Mouse (Mus musculus): ENCODE measurements at regions not wholly inside any gene's neighbourhood (a gene's known extent, or its start where the extent isn't known, plus 50 kb on each side); places are given as distances from the start of the nearest gene placed in this dataset.

- Histone ChIP-seq H3K36me3 (no peaks in the 10 kb centered on the region), H3K9me3 (no peaks in the 10 kb centered on the region), H3K4me1 (replicated peaks) (no peaks in the 10 kb centered on the region), H3K9ac (replicated peaks) (no peak overlapping the region), H3K27me3 (no peaks in the 10 kb centered on the region), H3K4me3 (replicated peaks) (no peak overlapping the region), H3K27ac (no peak overlapping the region), H3K4me2 (replicated peaks) (no peak overlapping the region)
- 90% methylated on average over 4 of the region's 4 CpGs for WGBS
- ATAC-seq = no peak
Observed at GRCm38 (mm10) chr16:76232680-76233079, 140.9 kb downstream of the Nrip1 start.

- Histone ChIP-seq H3K9ac (replicated peaks) (no peak overlapping the region), H3K27ac (no peak overlapping the region), H3K4me1 (replicated peaks) (no peaks in the 10 kb centered on the region), H3K4me2 (replicated peaks) (no peak overlapping the region), H3K9me3 (no peaks in the 10 kb centered on the region), H3K36me3 (no peaks in the 10 kb centered on the region), H3K4me3 (replicated peaks) (no peak overlapping the region), H3K27me3 (no peaks in the 10 kb centered on the region)
- ATAC-seq = no peak
- WGBS = 82% methylated on average over 3 of the region's 3 CpGs
Observed at GRCm38 (mm10) chr16:76232174-76232573, 141.5 kb downstream of the Nrip1 start.

DNA sequence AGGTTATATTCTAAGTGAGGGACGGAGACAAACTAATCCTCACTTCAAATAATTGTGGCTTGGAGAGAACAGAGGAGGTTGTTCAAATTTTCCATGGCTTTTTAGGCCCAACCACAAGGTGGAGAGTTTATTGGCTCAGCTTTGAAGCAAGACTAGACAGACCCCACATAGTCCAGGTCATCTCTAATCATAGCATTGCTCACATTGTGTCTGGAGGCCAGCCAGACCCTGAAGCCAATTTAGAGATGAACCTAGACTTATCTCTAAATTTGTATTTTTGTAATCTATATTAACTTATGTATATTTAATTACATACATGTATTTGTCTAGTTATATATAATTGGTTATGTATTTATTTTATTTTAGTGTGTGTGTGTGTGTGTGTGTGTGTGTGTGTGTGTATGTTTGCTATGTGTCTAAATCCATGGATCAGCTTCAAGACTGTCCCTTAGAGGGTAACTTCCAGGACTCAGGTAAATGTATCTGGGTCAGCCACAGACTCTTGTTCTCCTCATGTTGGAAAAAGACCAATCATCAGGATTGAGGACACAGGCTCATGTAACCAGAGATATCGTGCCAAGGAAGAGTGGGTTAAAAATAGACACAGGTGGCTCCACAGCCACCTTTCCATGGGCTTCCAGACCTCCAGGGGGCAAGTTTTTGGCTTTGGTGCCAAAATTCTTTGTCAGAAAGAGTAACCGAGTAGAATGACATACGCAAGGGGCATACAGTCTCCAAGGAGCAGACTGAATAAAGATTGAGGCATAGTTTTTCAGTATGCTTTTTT, 142.9 kb downstream of the Nrip1 start:
- no peak for ATAC-seq
- H3K27ac ChIP-seq = no peak overlapping the region
- no peak overlapping the region for H3K4me2 ChIP-seq (replicated peaks)
- no peaks in the 10 kb centered on the region for H3K36me3 ChIP-seq
- no peaks in the 10 kb centered on the region for H3K27me3 ChIP-seq
- WGBS = 92% methylated on average over 4 of the region's 4 CpGs
- H3K9ac ChIP-seq (replicated peaks) = no peak overlapping the region
- H3K9me3 ChIP-seq = no peaks in the 10 kb centered on the region
- no peak overlapping the region for H3K4me3 ChIP-seq (replicated peaks)
- H3K4me1 ChIP-seq (replicated peaks) = no peaks in the 10 kb centered on the region

GRCm38 (mm10) chr16:76228451-76228850, 145.2 kb downstream of the Nrip1 start:
- 81% methylated on average over 4 of the region's 4 CpGs for WGBS
- Histone ChIP-seq H3K4me3 (replicated peaks) (no peak overlapping the region), H3K4me2 (replicated peaks) (no peak overlapping the region), H3K9ac (replicated peaks) (no peak overlapping the region), H3K27ac (no peak overlapping the region), H3K4me1 (replicated peaks) (no peaks in the 10 kb centered on the region), H3K36me3 (no peaks in the 10 kb centered on the region), H3K27me3 (no peaks in the 10 kb centered on the region), H3K9me3 (no peaks in the 10 kb centered on the region)
- no peak for ATAC-seq

- Histone ChIP-seq H3K9me3 (no peaks in the 10 kb centered on the region), H3K36me3 (no peaks in the 10 kb centered on the region), H3K4me1 (replicated peaks) (no peaks in the 10 kb centered on the region), H3K4me3 (replicated peaks) (no peak overlapping the region), H3K4me2 (replicated peaks) (no peak overlapping the region), H3K9ac (replicated peaks) (no peak overlapping the region), H3K27me3 (no peaks in the 10 kb centered on the region), H3K27ac (no peak overlapping the region)
- WGBS = 94% methylated on average over 7 of the region's 7 CpGs
- ATAC-seq = no peak
Observed at GRCm38 (mm10) chr16:76226446-76226845, 147.2 kb downstream of the Nrip1 start.

DNA sequence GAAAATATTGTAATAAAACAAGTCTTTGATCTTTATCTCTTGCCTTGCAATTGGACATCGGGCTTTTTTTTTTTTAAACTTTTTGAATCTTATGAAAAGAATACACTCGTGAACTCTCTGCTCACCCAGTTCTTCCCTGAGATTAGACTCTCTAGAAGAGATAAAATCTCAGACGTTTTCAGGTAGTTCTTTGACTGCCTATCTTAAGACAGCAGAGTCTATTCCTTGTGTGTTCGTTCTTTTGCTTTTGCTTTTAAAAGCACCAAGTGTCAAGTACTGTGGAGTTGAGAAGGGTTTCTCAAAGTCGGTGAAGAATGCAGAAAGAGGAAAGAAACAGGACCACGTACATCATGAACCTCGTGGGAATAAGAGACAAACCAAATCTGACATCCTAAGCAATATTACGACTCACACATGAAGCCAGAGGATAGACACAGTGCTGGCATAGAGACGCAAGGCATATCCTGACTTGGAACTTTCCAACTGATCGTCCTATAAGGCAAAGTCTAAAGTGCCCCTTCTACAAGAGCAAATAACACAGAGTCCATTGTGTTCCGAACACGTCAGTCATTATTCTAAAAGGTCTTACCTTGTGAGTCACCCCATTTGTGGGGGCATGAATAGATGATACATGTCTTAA, 147.9 kb downstream of the Nrip1 start:
- no peaks in the 10 kb centered on the region for H3K36me3 ChIP-seq
- no peak for ATAC-seq
- WGBS = 86% methylated on average over 12 of the region's 12 CpGs

DNA sequence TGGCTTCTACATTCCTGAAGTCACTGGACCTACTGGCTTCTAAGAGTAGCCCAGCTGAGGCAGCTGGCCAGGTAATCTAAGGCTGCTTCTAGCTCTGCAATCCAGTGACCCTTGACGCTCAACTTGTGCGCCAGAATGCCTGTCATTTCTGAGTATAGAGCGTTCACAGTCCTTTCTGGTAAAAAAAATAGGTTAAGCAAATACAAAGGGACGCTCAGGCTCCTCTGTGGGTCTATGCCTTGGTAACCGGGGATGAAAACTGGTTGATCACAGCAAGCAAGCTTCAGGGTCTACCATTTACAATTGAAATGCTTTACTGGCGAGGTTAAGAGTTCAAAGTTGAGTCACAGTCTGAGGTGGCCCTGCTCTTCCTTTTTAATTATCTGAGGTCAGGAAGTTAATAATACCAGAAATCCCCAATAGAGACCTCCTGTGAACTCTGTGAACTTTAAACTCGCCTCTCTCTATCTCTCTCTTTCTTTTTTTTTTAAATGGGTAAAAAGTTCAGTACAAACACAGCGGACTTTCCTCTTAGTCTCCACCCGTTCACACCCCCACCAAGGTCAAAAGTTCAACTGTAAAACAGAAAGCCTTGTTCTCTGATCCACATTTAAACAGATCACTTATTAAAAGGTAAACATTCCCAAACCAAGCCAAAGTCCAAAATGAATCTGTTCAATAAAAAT, 148.6 kb downstream of the Nrip1 start:
- Histone ChIP-seq H3K4me3 (replicated peaks) (no peak overlapping the region), H3K4me1 (replicated peaks) (no peaks in the 10 kb centered on the region), H3K9me3 (no peaks in the 10 kb centered on the region), H3K27me3 (no peaks in the 10 kb centered on the region), H3K27ac (no peak overlapping the region), H3K9ac (replicated peaks) (no peak overlapping the region), H3K4me2 (replicated peaks) (no peak overlapping the region), H3K36me3 (no peaks in the 10 kb centered on the region)
- WGBS = 38% methylated on average over 9 of the region's 9 CpGs
- ATAC-seq = no peak

More for the DNA sequence above, 147.9 kb downstream of the Nrip1 start:
- H3K4me1 ChIP-seq (replicated peaks) = no peaks in the 10 kb centered on the region
- H3K4me2 ChIP-seq (replicated peaks) = no peak overlapping the region
- H3K4me3 ChIP-seq (replicated peaks) = no peak overlapping the region
- H3K9ac ChIP-seq (replicated peaks) = no peak overlapping the region
- no peak overlapping the region for H3K27ac ChIP-seq
- no peaks in the 10 kb centered on the region for H3K9me3 ChIP-seq
- H3K27me3 ChIP-seq = no peaks in the 10 kb centered on the region

- WGBS = 87% methylated on average over 4 of the region's 4 CpGs
- no peak for ATAC-seq
Observed at GRCm38 (mm10) chr16:76223716-76224115, 149.9 kb downstream of the Nrip1 start.

GRCm38 (mm10) chr16:76222960-76223359, 150.7 kb downstream of the Nrip1 start:
- no peaks in the 10 kb centered on the region for H3K27me3 ChIP-seq
- no peak overlapping the region for H3K4me3 ChIP-seq (replicated peaks)
- WGBS = 71% methylated on average over 5 of the region's 5 CpGs
- no peaks in the 10 kb centered on the region for H3K4me1 ChIP-seq (replicated peaks)
- H3K9me3 ChIP-seq = no peaks in the 10 kb centered on the region
- H3K4me2 ChIP-seq (replicated peaks) = no peak overlapping the region
- H3K36me3 ChIP-seq = no peaks in the 10 kb centered on the region
- ATAC-seq = no peak
- H3K27ac ChIP-seq = no peak overlapping the region
- no peak overlapping the region for H3K9ac ChIP-seq (replicated peaks)

More at GRCm38 (mm10) chr16:76223716-76224115, 149.9 kb downstream of the Nrip1 start:
- H3K4me1 ChIP-seq (replicated peaks) = no peaks in the 10 kb centered on the region
- no peak overlapping the region for H3K4me2 ChIP-seq (replicated peaks)
- no peak overlapping the region for H3K27ac ChIP-seq
- no peaks in the 10 kb centered on the region for H3K36me3 ChIP-seq
- no peaks in the 10 kb centered on the region for H3K27me3 ChIP-seq
- no peak overlapping the region for H3K4me3 ChIP-seq (replicated peaks)
- no peak overlapping the region for H3K9ac ChIP-seq (replicated peaks)
- H3K9me3 ChIP-seq = no peaks in the 10 kb centered on the region

DNA sequence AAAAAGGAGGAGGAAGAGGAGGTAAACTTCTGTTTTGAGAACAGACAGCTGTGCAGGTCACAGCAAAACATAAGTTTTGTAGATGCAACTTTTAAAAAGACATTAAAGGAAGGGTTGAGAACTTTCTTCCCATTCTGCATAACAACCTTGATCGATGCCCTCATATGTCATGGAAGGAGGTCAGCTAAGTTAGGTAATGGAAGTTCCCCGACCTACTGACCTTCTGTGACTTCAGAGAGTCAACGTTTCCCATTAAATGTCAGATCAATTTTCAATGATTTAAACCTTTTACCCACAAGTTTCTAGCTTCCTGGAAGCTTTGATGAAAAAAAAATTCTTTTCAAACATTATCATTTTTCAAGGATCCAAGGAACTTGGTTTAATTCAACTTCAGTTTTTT, 153.2 kb downstream of the Nrip1 start:
- H3K27ac ChIP-seq = no peak overlapping the region
- H3K9ac ChIP-seq (replicated peaks) = no peak overlapping the region
- WGBS = 86% methylated on average over 3 of the region's 3 CpGs
- no peaks in the 10 kb centered on the region for H3K9me3 ChIP-seq
- H3K4me2 ChIP-seq (replicated peaks) = no peak overlapping the region
- H3K4me1 ChIP-seq (replicated peaks) = no peaks in the 10 kb centered on the region
- no peak overlapping the region for H3K4me3 ChIP-seq (replicated peaks)
- H3K27me3 ChIP-seq = no peaks in the 10 kb centered on the region
- ATAC-seq = no peak
- no peaks in the 10 kb centered on the region for H3K36me3 ChIP-seq

DNA sequence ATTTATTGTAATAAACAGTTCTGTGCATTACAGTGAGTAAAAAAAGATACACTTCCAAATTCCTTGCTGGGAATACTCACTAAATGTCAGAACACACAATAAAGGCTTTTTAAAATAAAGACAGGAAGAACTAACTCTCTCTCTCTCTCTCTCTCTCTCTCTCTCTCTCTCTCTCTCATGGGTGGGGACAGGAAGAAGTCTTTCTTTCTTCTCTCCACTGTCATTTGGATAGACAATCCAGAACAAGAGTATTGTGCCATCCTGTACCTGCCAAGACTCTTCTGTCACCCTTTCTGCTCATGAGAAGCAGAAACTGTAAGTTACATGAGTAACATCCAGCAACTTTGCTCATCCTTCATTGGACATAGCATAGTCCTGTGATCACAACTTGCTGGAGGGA, 154.4 kb downstream of the Nrip1 start:
- H3K27me3 ChIP-seq = no peaks in the 10 kb centered on the region
- no peak for ATAC-seq
- H3K9me3 ChIP-seq = no peaks in the 10 kb centered on the region
- no peak overlapping the region for H3K9ac ChIP-seq (replicated peaks)
- no peak overlapping the region for H3K27ac ChIP-seq
- H3K4me2 ChIP-seq (replicated peaks) = no peak overlapping the region
- H3K4me1 ChIP-seq (replicated peaks) = no peaks in the 10 kb centered on the region
- H3K36me3 ChIP-seq = no peaks in the 10 kb centered on the region
- H3K4me3 ChIP-seq (replicated peaks) = no peak overlapping the region

GRCm38 (mm10) chr16:76218310-76219170, 155.1 kb downstream of the Nrip1 start:
- ATAC-seq = no peak
- whole genome bisulfite sequencing = 95% methylated on average over 11 of the region's 11 CpGs
- H3K9me3 ChIP-seq = no peaks in the 10 kb centered on the region
- no peak overlapping the region for H3K27ac ChIP-seq
- H3K9ac ChIP-seq (replicated peaks) = no peak overlapping the region
- no peaks in the 10 kb centered on the region for H3K36me3 ChIP-seq
- no peaks in the 10 kb centered on the region for H3K27me3 ChIP-seq
- no peaks in the 10 kb centered on the region for H3K4me1 ChIP-seq (replicated peaks)
- no peak overlapping the region for H3K4me3 ChIP-seq (replicated peaks)
- no peak overlapping the region for H3K4me2 ChIP-seq (replicated peaks)

All from midbrain, embryonic 13.5 days (tissue).